Mouse (Mus musculus): Measurements from ENCODE around the gene Gm13287.
"Not testable (repeated sequence)": the region's sequence is repeated elsewhere in the genome, so short reads cannot be mapped to it uniquely, and the experiment has no call there.

Gene Gm13287

GRCm38 (mm10) chr4:88802954-88803353 is at the start of gene Gm13287:
Gene Gm13287, plus strand, starts transcription at chr4:88803254.
- not testable (repeated sequence) for DNase-seq

- peak; percentile 66 to 73 for DNase-seq
These were observed 48.2 kb upstream of the Gm13287 start, which contains the start of gene Gm13271 for GRCm38 (mm10) chr4:88754818-88755340. Gene Gm13271, plus strand, starts transcription at chr4:88754868.

- DNase-seq, result not testable (repeated sequence)
These were observed 46.2 kb upstream of the Gm13287 start for GRCm38 (mm10) chr4:88756581-88757513.

GRCm38 (mm10) chr4:88757628-88758031 is 45.4 kb upstream of the Gm13287 start:
- peak; percentile 86 to 93 for DNase-seq

GRCm38 (mm10) chr4:88758751-88759150 is 44.3 kb upstream of the Gm13287 start:
- DNase-seq, result not testable (repeated sequence)

GRCm38 (mm10) chr4:88759610-88760268 is 43.3 kb upstream of the Gm13287 start, which contains the start of gene Gm13283:
Gene Gm13283, plus strand, starts transcription at chr4:88760119.
- DNase-seq, result peak; percentile 33 to 41

- DNase-seq, result peak; percentile 59 to 68
These were observed 42.6 kb upstream of the Gm13287 start for GRCm38 (mm10) chr4:88760431-88760830.

GRCm38 (mm10) chr4:88761776-88762175 is 41.3 kb upstream of the Gm13287 start:
- peak; percentile 59 to 67 for DNase-seq

- peak in 1 of 2 experiments; percentile 36 for DNase-seq
These were observed 40.7 kb upstream of the Gm13287 start for GRCm38 (mm10) chr4:88762341-88762740.

GRCm38 (mm10) chr4:88763384-88764018 is 39.6 kb upstream of the Gm13287 start:
- peak; percentile 28 to 41 for DNase-seq

GRCm38 (mm10) chr4:88773534-88773933 is 29.5 kb upstream of the Gm13287 start, which contains the start of gene Gm13290:
Gene Gm13290, plus strand, starts transcription at chr4:88773834.
- DNase-seq, result not testable (repeated sequence)

- not testable (repeated sequence) for DNase-seq
These were observed 26.4 kb upstream of the Gm13287 start, which contains the start of gene Gm13289 for GRCm38 (mm10) chr4:88776622-88777021. Gene Gm13289, plus strand, starts transcription at chr4:88776922.

- DNase-seq, result not testable (repeated sequence)
These were observed 23.5 kb upstream of the Gm13287 start, which contains the start of gene Gm13272 for GRCm38 (mm10) chr4:88779550-88779949. Gene Gm13272, plus strand, starts transcription at chr4:88779850.

- DNase-seq, result not testable (repeated sequence)
These were observed 22.7 kb upstream of the Gm13287 start for GRCm38 (mm10) chr4:88780320-88780719.

GRCm38 (mm10) chr4:88781831-88782230 is 21.2 kb upstream of the Gm13287 start, which contains the start of gene Ifnz:
Gene Ifnz, plus strand, starts transcription at chr4:88782131.
- not testable (repeated sequence) for DNase-seq

- not testable (repeated sequence) for DNase-seq
These were observed 20.7 kb upstream of the Gm13287 start for GRCm38 (mm10) chr4:88782335-88782734.

GRCm38 (mm10) chr4:88785409-88785808 is 17.6 kb upstream of the Gm13287 start, which contains the start of gene Gm13276:
Gene Gm13276, plus strand, starts transcription at chr4:88785709.
- not testable (repeated sequence) for DNase-seq

GRCm38 (mm10) chr4:88788402-88788801 is 14.7 kb upstream of the Gm13287 start, which contains the start of gene Gm13277:
Gene Gm13277, plus strand, starts transcription at chr4:88788632.
- DNase-seq, result peak; percentile 72 to 75

- DNase-seq, result not testable (repeated sequence)
These were observed 11.8 kb upstream of the Gm13287 start, which contains the start of gene Gm13278 for GRCm38 (mm10) chr4:88791250-88791649. Gene Gm13278, plus strand, starts transcription at chr4:88791550.

- peak; percentile 50 to 74 for DNase-seq
These were observed 8.9 kb upstream of the Gm13287 start, which contains the start of gene Gm13275 for GRCm38 (mm10) chr4:88793936-88794675. Gene Gm13275, plus strand, starts transcription at chr4:88794487.

GRCm38 (mm10) chr4:88797097-88797496 is 6.0 kb upstream of the Gm13287 start, which contains the start of gene Gm13279:
Gene Gm13279, plus strand, starts transcription at chr4:88797397.
- DNase-seq, result not testable (repeated sequence)

Data from cerebellum, postnatal 36 days (tissue).